ENCODE assay signal across 8 mouse cellular contexts in genomic region chr9:106349075-106349474, GRCm38 (mm10). TPM values are rescaled to one million over a fixed set of nuclear protein-coding genes. Genes with fewer than 3 reads are reported as not detected.
A peak's percentile ranks its signal among the peaks of the same experiment; 100 is the strongest.
DNase-seq lines count a peak whose midpoint lies in the region; ATAC-seq and TF ChIP-seq lines count a peak whose summit lies in the region.

No protein-coding gene starts in this region.

- peak; percentile 27 for DNase-seq in 3134 (ENCODE audit: extremely low read depth, insufficient read length, low spot score)
- DNase-seq in brain, embryonic 14.5 days (ENCODE audit: low read depth) = peak; percentile 53
- DNase-seq in heart, postnatal 0 days (ENCODE audit: low spot score) = no peak
- DNase-seq in limb, embryonic 14.5 days (ENCODE audit: low spot score) = peak; percentile 53
- DNase-seq in naive thymus-derived CD4-positive, alpha-beta T cell, adult 2 months (ENCODE audit: low read depth) = peak; percentile 70
- no peak for DNase-seq in urinary bladder, postnatal 10 days (ENCODE audit: low spot score)

- H3K4me3 ChIP-seq in forebrain, embryonic 13.5 days = no peak overlapping the region
- no peak overlapping the region for H3K4me3 ChIP-seq in forebrain, embryonic 16.5 days (replicated peaks; ENCODE audit: low read length)
- H3K4me3 ChIP-seq in heart, postnatal 0 days (ENCODE audit: low read depth, low read length) = no peak overlapping the region
- no peak overlapping the region for H3K4me3 ChIP-seq in limb, embryonic 14.5 days (replicated peaks; ENCODE audit: low read length)

- no peak overlapping the region for H3K4me2 ChIP-seq in forebrain, embryonic 13.5 days
- H3K4me2 ChIP-seq in forebrain, embryonic 16.5 days (ENCODE audit: low read length) = no peak overlapping the region
- H3K4me2 ChIP-seq in heart, postnatal 0 days (ENCODE audit: low read depth, low read length) = no peak overlapping the region
- peak overlapping the region; percentile 17; the same call in 1 of the 2 replicates for H3K4me2 ChIP-seq in limb, embryonic 14.5 days (replicated peaks; ENCODE audit: low read depth, low read length, severe bottlenecking)

- 54% methylated on average over 2 of the region's 2 CpGs for WGBS in forebrain, embryonic 13.5 days
- 41% methylated on average over 2 of the region's 2 CpGs for WGBS in forebrain, embryonic 16.5 days
- WGBS in heart, postnatal 0 days = 50% methylated on average over 2 of the region's 2 CpGs
- 32% methylated on average over 2 of the region's 2 CpGs for WGBS in limb, embryonic 14.5 days

- no peak for TF ChIP-seq EP300 in heart, postnatal 0 days (IDR thresholded peaks at IDR 0.05; ENCODE audit: low read depth)

- H3K27ac ChIP-seq in forebrain, embryonic 13.5 days = no peak overlapping the region
- no peak overlapping the region for H3K27ac ChIP-seq in forebrain, embryonic 16.5 days (ENCODE audit: low read length)
- no peak overlapping the region for H3K27ac ChIP-seq in heart, postnatal 0 days (ENCODE audit: low read depth)
- H3K27ac ChIP-seq in limb, embryonic 14.5 days (replicated peaks; ENCODE audit: low read depth, low read length) = peak overlapping the region; percentile 93

- TF ChIP-seq POLR2A in brain, embryonic 14.5 days (IDR thresholded peaks at IDR 0.05; ENCODE audit: borderline replicate concordance, extremely low read depth, insufficient read depth, insufficient read length, poor library complexity, severe bottlenecking) = no peak
- no peak for TF ChIP-seq POLR2A in limb, embryonic 14.5 days (IDR thresholded peaks at IDR 0.05; ENCODE audit: borderline replicate concordance, extremely low read depth, insufficient read depth, insufficient read length)

- peak; percentile 38; the same call in 1 of the 2 replicates for ATAC-seq in forebrain, embryonic 13.5 days
- ATAC-seq in forebrain, embryonic 16.5 days = no peak
- peak; percentile 25; the same call in 1 of the 2 replicates for ATAC-seq in heart, postnatal 0 days (ENCODE audit: insufficient read depth, low read depth)
- ATAC-seq in limb, embryonic 14.5 days (ENCODE audit: low FRiP score, low read depth) = 0 out of 2 replicates have a peak, but pooled peaks have one; percentile 27

- peak; percentile 49 for TF ChIP-seq CTCF in brain, embryonic 14.5 days (IDR thresholded peaks at IDR 0.05; ENCODE audit: borderline replicate concordance, extremely low read depth, insufficient read depth, insufficient read length)
- TF ChIP-seq CTCF in heart, postnatal 0 days (IDR thresholded peaks at IDR 0.05; ENCODE audit: low read depth) = peak; percentile 61

- no peaks in the 10 kb centered on the region for H3K36me3 ChIP-seq in forebrain, embryonic 13.5 days (ENCODE audit: poor library complexity, severe bottlenecking)
- H3K36me3 ChIP-seq in forebrain, embryonic 16.5 days (ENCODE audit: control insufficient read depth, insufficient read depth) = no peaks in the 10 kb centered on the region
- no peaks in the 10 kb centered on the region; the same call in 1 of the 2 replicates for H3K36me3 ChIP-seq in heart, postnatal 0 days (replicated peaks; ENCODE audit: control insufficient read depth, insufficient read depth, low read length)
- 0 out of 2 replicates have a peak, but pooled peaks cover 4% of the 10 kb centered on the region for H3K36me3 ChIP-seq in limb, embryonic 14.5 days (ENCODE audit: control insufficient read depth, insufficient read depth, low read length)

- H3K27me3 ChIP-seq in forebrain, embryonic 13.5 days = no peaks in the 10 kb centered on the region
- H3K27me3 ChIP-seq in forebrain, embryonic 16.5 days (replicated peaks; ENCODE audit: control insufficient read depth, insufficient read depth, low read length) = no peaks in the 10 kb centered on the region
- H3K27me3 ChIP-seq in heart, postnatal 0 days (ENCODE audit: control insufficient read depth, insufficient read depth, low read length) = no peaks in the 10 kb centered on the region
- H3K27me3 ChIP-seq in limb, embryonic 14.5 days (ENCODE audit: control insufficient read depth, insufficient read depth, low read length) = no peaks in the 10 kb centered on the region

- H3K4me1 ChIP-seq in forebrain, embryonic 13.5 days = peaks cover 8% of the 10 kb centered on the region
- peaks cover 3% of the 10 kb centered on the region; the same call in 1 of the 2 replicates for H3K4me1 ChIP-seq in forebrain, embryonic 16.5 days (replicated peaks; ENCODE audit: control insufficient read depth, insufficient read depth, low read length)
- H3K4me1 ChIP-seq in heart, postnatal 0 days (ENCODE audit: control insufficient read depth, insufficient read depth) = peaks cover 16% of the 10 kb centered on the region
- peaks cover 93% of the 10 kb centered on the region for H3K4me1 ChIP-seq in limb, embryonic 14.5 days (ENCODE audit: control insufficient read depth, insufficient read depth, low read length)

- no peaks in the 10 kb centered on the region for H3K9me3 ChIP-seq in forebrain, embryonic 13.5 days (replicated peaks)
- no peaks in the 10 kb centered on the region for H3K9me3 ChIP-seq in forebrain, embryonic 16.5 days (ENCODE audit: control insufficient read depth, low read length)
- no peaks in the 10 kb centered on the region for H3K9me3 ChIP-seq in heart, postnatal 0 days (replicated peaks; ENCODE audit: control insufficient read depth, low read length)
- no peaks in the 10 kb centered on the region for H3K9me3 ChIP-seq in limb, embryonic 14.5 days (ENCODE audit: control insufficient read depth, low read length)

- H3K9ac ChIP-seq in forebrain, embryonic 13.5 days = no peak overlapping the region
- H3K9ac ChIP-seq in forebrain, embryonic 16.5 days (replicated peaks; ENCODE audit: low read depth, low read length) = no peak overlapping the region
- H3K9ac ChIP-seq in heart, postnatal 0 days (replicated peaks; ENCODE audit: low read depth, low read length) = no peak overlapping the region
- peak overlapping the region; percentile 25; the same call in 1 of the 2 replicates for H3K9ac ChIP-seq in limb, embryonic 14.5 days (ENCODE audit: low read depth, low read length, severe bottlenecking)

RNA-seq across cellular contexts. Expression of gene Dusp7, which starts 19.4 kb away (rescaled TPM):
- polyA plus RNA-seq in forebrain, embryonic 13.5 days (2015; fragmentation: Nextera tagmentation; extraction: Ambion mirVana) = 7.1 and 8.7 TPM in 2 replicates
- 9.0 and 10.3 TPM in 2 replicates for polyA plus RNA-seq in forebrain, embryonic 16.5 days (2015; fragmentation: Nextera tagmentation; extraction: Ambion mirVana)
- polyA plus RNA-seq in brain, embryonic 14.5 days (2012; rRNA removed) = 41.5 and 50.3 TPM in 2 replicates
- 46.9 and 47.7 TPM in 2 replicates for total RNA-seq in heart, postnatal 0 days (2014; rRNA removed; ENCODE audit: low replicate concordance)
- polyA plus RNA-seq in heart, postnatal 0 days (2015; fragmentation: Nextera tagmentation; extraction: Ambion mirVana) = 9.1 and 10.3 TPM in 2 replicates
- polyA plus RNA-seq in limb, embryonic 14.5 days (2012; rRNA removed) = 130 and 180 TPM in 2 replicates
- polyA plus RNA-seq in limb, embryonic 14.5 days (2014; fragmentation: Nextera tagmentation; extraction: Ambion mirVana) = 73.0 and 84.1 TPM in 2 replicates

Comparison
In these comparisons a context has a peak if more than half of its experiments do, and no peak if none do; other contexts are left out.
1. DNase-seq: peak in 3134 (single experiment), brain, embryonic 14.5 days (single experiment), limb, embryonic 14.5 days (single experiment) and naive thymus-derived CD4-positive, alpha-beta T cell, adult 2 months (single experiment); none in heart, postnatal 0 days (single experiment) and urinary bladder, postnatal 10 days (single experiment).